Mouse (Mus musculus) cortical plate, adult 2 months (tissue): Measurements from ENCODE around the gene Aplf. TPM values are rescaled to one million over a fixed set of nuclear protein-coding genes. Genes with fewer than 3 reads are reported as not detected.
"Not testable (repeated sequence)": the region's sequence is repeated elsewhere in the genome, so short reads cannot be mapped to it uniquely, and the experiment has no call there.

Experiments
- H3K27ac ChIP-seq: fragments of 200-500 bp; 2 replicates; pipeline ENCODE4 v1.5.1; 2012; ENCODE audit warnings: low read length, control low read depth, inconsistent platforms; ENCODE audit not compliant: insufficient read depth
- H3K4me1 ChIP-seq: fragments of 200-500 bp; 2 replicates; pipeline ENCODE4 v1.6.1; 2011; ENCODE audit warnings: low read length; ENCODE audit not compliant: control insufficient read depth, insufficient read depth
- H3K4me3 ChIP-seq: fragments of 200-500 bp; 2 replicates; pipeline ENCODE4 v1.5.1; 2011; ENCODE audit warnings: mild to moderate bottlenecking, low read length, control low read depth; ENCODE audit not compliant: insufficient read depth
- CTCF ChIP-seq: fragments of 200-500 bp; IDR thresholded peaks from 2 replicates; pipeline ENCODE4 v1.5.1; 2011; ENCODE audit warnings: mild to moderate bottlenecking, control low read depth, low read length; ENCODE audit not compliant: insufficient read depth; ENCODE audit errors: extremely low read depth
- POLR2A ChIP-seq: fragments of 200-500 bp; IDR thresholded peaks from 2 replicates; pipeline ENCODE4 v1.6.1; 2011; ENCODE audit warnings: mild to moderate bottlenecking, low read length, control low read depth; ENCODE audit not compliant: insufficient read depth; ENCODE audit errors: extremely low read depth
- polyA plus RNA-seq: library from polyadenylated mRNA; depleted of rRNA; stranded (reverse); fragments of >200 nt; gene quantifications from 2 replicates; pipeline ENCODE4 v1.2.3, GENCODE M21; 2012

Gene Aplf
- polyA plus RNA-seq, 1 experiment = 5.0 TPM

- no peaks in the 10 kb centered on the region for H3K4me1 ChIP-seq
- no peak for TF ChIP-seq CTCF
- no peak for TF ChIP-seq POLR2A
Measured at GRCm38 (mm10) chr6:87651787-87652186, 20.2 kb downstream of the Aplf start.

GRCm38 (mm10) chr6:87638134-87638660, 33.8 kb downstream of the Aplf start:
- Histone ChIP-seq H3K27ac (no peak overlapping the region), H3K4me3 (no peak overlapping the region), H3K4me1 (no peaks in the 10 kb centered on the region)
- TF ChIP-seq POLR2A (no peak), CTCF (no peak)

More at GRCm38 (mm10) chr6:87651787-87652186, 20.2 kb downstream of the Aplf start:
- Histone ChIP-seq H3K4me3 (no peak overlapping the region), H3K27ac (no peak overlapping the region)

- Histone ChIP-seq H3K4me3 (no peak overlapping the region), H3K4me1 (no peaks in the 10 kb centered on the region), H3K27ac (no peak overlapping the region)
- TF ChIP-seq CTCF (no peak), POLR2A (no peak)
Measured at GRCm38 (mm10) chr6:87632176-87632575, 39.8 kb downstream of the Aplf start.

- H3K4me3 ChIP-seq, H3K27ac ChIP-seq, H3K4me1 ChIP-seq: not testable (repeated sequence)
Measured at GRCm38 (mm10) chr6:87628936-87629335, 43.1 kb downstream of the Aplf start.

- no peak overlapping the region for H3K4me3 ChIP-seq
- TF ChIP-seq CTCF = no peak
- H3K27ac ChIP-seq = no peak overlapping the region
- H3K4me1 ChIP-seq = no peaks in the 10 kb centered on the region
Measured at GRCm38 (mm10) chr6:87623151-87623550, 48.8 kb downstream of the Aplf start.

GRCm38 (mm10) chr6:87621281-87621680, 50.7 kb downstream of the Aplf start:
- Histone ChIP-seq H3K4me1 (no peaks in the 10 kb centered on the region), H3K4me3 (no peak overlapping the region), H3K27ac (no peak overlapping the region)
- TF ChIP-seq CTCF (no peak), POLR2A (no peak)

- no peaks in the 10 kb centered on the region for H3K4me1 ChIP-seq
- TF ChIP-seq POLR2A (no peak), CTCF (no peak)
- no peak overlapping the region for H3K27ac ChIP-seq
- no peak overlapping the region for H3K4me3 ChIP-seq
Measured at GRCm38 (mm10) chr6:87618021-87618420, 54.0 kb downstream of the Aplf start.

GRCm38 (mm10) chr6:87615696-87616083, 56.3 kb downstream of the Aplf start:
- TF ChIP-seq POLR2A (no peak), CTCF (no peak)
- H3K4me3 ChIP-seq = no peak overlapping the region

GRCm38 (mm10) chr6:87614794-87615695, 56.9 kb downstream of the Aplf start:
- Histone ChIP-seq H3K4me1 (no peaks in the 10 kb centered on the region), H3K27ac (no peak overlapping the region), H3K4me3 (no peak overlapping the region)
- TF ChIP-seq POLR2A = no peak
- no peak for TF ChIP-seq CTCF

More at GRCm38 (mm10) chr6:87615696-87616083, 56.3 kb downstream of the Aplf start:
- no peak overlapping the region for H3K27ac ChIP-seq
- H3K4me1 ChIP-seq = no peaks in the 10 kb centered on the region

- Histone ChIP-seq H3K4me1 (no peaks in the 10 kb centered on the region), H3K4me3 (no peak overlapping the region), H3K27ac (no peak overlapping the region)
- TF ChIP-seq CTCF (no peak), POLR2A (no peak)
Measured at GRCm38 (mm10) chr6:87599825-87600224, 72.2 kb downstream of the Aplf start.
